Mouse (Mus musculus): Measurements from ENCODE around the gene B3gnt8.
A peak's percentile ranks its signal among the peaks of the same experiment; 100 is the strongest.

Gene B3gnt8

DNA sequence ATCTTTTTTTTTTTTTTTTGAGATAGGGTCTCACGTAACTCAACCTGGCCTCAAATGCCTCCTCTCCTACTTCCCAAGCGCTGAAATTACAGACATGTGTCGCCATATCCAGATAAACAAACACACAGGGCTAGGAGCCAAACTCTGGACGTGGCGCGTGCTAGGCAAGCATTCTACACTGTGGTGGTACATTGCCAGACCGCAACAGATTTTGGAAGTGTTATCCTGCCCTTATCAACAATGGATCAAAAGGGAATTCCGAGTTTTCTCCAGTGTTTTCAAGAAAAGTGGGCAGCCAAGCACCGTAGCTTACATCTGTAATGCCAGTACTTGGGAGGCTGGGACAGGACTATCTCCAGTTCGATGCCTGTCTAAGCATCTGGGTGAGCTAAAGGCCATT, 31.3 kb downstream of the B3gnt8 start:
- DNase-seq (ENCODE audit: low spot score): no peak

DNA sequence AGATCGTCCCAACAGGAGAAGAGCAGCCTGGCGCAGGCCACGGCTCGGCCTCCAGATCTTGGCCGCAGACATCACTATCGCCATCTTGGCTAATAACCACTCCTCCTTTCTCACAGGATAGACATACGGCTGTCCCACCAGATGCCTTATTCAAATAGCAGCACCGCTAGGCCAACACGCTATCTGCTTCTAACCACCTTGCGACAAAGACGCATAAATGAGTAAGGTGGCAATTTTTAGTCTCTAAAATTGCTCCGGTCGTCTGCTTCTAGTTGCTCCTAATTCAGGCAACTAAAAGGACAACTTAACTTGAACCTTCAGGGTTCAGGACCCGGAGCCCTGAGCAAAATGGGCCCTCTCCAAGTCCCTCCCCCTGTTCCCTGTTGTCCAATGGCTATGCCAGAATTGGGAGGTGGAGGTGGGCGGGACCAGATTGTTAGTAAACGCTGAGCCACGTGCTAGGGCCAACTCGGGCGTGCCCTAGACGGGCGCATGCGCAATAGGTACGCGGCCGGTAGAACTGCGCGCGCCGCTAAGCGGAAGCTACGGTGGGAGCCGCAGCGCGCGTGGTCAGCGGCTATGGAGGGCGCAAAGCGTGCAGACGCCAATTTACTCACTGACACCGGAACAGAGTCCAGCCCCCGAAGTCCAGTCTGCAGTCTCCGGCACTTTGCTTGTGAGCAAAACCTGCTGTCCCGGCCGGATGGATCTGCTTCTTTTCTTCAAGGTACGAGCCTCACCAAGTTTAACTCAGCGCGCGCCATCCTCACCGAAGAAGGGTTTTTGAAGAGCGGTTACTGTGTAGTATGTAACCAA, 32.4 kb downstream of the B3gnt8 start, which contains the start of the genes Bckdha and Exosc5:
Gene Bckdha, minus strand, starts transcription at position 325 of the 816 bp plus-strand sequence.
Gene Exosc5, plus strand, starts transcription at position 508 of the 816 bp plus-strand sequence.
- peak; percentile 97 for DNase-seq (ENCODE audit: low spot score)

DNA sequence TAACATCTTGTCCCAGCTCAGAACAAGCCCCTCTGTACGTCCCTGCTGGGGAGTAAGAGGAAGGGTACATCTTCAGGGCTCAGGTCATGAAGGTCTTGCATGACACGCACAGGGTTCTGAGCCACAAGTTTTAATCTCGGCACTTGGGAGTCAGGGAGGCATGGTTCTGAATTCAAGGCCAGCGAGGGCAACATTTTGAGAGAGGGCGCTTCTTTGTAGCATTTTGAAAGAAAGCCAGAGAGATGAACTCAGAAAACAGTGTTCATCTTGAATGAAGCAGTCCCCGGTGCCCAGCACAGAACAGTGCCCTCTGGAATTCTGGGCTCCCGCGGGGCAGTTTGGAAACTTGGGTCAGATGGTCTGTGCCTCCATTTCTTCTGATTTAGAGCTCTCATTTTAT, 39.9 kb downstream of the B3gnt8 start:
- DNase-seq (ENCODE audit: low spot score): no peak

DNA sequence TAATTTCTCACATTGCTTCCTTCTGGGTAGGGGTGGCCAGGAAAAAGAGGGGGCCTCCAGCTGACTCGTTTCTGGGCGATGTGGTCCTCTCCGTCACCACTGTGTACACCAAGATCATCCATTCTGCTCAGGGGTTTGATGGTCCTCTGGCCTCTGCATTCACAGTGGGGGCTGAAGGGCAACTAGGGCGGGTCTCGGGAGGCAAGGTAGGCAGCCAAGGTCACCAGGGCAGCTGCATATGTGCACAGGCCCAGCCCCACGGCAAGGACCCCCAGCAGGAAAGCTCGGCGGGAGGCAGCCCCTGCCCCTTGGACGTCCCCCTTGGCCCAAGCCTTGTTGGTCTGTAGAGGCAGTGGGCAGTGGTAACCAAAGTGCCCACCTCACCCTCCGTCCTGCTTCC, 42.7 kb downstream of the B3gnt8 start:
- DNase-seq (ENCODE audit: low spot score): no peak

DNA sequence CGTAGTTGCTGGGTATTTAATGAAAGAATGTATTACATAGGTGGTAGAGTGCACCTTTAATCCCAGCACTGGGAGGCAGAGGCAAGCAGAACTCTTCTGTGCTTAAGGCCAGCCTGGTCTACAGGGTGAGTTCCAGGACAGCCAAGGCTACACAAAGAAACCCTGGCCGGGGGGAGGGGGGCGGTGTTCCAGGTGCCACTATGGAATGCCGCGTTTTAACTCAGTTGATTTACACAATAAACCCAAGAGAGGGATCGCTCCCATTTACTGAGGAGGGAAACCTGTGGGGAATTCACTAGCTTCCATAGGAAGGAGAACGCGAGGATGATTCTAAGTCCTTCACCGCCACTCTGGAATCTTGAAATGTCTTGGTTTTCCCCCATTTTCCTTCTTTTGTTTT, 43.2 kb downstream of the B3gnt8 start:
- no peak for DNase-seq (ENCODE audit: low spot score)

DNA sequence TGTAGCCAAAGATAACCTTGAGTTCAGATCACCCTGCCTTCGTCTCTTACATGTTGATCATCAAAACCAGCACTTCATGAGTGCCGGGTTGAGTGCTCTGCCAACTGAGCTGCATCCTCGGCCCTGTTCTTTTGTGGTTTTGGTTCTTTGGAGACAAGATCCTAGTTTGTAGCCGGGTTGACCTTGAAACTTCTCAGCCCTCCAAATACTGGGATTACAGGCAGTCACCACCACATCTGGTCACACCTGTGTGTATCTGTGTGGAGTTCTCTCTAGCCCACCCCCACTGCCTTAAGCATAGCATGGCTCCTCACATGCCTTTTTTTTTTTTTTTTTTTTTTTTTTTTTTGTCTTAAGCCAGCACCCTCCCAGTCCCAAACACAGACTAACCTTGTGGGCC, 43.6 kb downstream of the B3gnt8 start:
- no peak for DNase-seq (ENCODE audit: low spot score)

DNA sequence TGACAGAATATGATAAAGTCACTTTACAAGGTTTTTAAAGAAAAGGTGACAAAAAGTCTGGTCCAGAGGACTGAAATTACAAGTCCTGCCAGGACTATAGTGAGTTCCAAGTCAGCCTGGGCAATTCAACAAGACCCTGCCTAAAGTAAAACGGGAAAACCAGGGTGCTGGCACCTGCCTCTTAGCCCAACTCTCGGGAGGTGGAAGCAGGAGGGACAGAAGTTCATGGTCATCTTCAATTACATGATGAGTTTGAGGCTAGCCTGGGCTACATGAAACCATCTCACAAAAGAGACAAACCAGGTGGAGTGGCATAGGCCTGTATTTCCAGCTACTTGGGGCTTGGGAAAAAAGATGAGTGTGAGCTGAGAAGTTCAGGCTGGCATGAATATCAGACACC, 45.2 kb downstream of the B3gnt8 start:
- no peak for DNase-seq (ENCODE audit: low spot score)

DNA sequence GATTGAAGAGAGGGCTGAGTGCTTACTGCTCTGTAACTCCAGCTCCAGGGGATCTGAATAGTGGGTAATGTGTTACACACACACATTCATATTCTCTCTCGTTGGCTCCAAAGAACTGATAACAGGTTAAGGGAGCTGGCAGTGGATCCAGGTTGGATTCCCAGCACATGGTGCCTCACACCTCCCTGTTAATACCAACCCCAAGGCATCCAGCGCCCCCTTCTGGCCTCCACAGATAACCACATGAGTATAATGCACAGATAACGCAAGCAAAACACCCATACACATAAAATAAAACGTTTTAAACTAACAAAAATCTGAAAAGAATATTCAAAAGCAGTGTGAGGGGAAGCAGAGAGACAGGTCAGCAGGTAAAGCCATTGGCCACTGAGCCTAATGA, 46.0 kb downstream of the B3gnt8 start:
- DNase-seq (ENCODE audit: low spot score): no peak

DNA sequence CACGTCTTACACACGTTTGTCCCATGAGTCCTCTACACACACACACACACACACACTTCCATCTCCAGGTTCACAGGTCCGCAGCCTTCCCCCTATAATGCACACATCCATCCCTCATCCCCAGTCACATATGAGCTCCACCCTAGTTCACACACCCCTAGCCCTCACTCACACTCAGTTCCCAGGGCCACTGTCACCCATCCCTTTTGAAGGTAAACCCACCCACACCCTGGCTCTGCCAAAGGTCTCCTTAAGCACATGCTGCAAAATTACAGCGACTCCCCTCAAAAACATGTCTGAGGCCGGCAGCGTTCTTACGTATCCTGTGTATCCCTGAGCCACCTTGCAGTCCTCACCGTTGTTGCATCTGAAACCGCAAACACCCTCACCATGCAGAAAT, 47.8 kb downstream of the B3gnt8 start:
- no peak for DNase-seq (ENCODE audit: low spot score)

DNA sequence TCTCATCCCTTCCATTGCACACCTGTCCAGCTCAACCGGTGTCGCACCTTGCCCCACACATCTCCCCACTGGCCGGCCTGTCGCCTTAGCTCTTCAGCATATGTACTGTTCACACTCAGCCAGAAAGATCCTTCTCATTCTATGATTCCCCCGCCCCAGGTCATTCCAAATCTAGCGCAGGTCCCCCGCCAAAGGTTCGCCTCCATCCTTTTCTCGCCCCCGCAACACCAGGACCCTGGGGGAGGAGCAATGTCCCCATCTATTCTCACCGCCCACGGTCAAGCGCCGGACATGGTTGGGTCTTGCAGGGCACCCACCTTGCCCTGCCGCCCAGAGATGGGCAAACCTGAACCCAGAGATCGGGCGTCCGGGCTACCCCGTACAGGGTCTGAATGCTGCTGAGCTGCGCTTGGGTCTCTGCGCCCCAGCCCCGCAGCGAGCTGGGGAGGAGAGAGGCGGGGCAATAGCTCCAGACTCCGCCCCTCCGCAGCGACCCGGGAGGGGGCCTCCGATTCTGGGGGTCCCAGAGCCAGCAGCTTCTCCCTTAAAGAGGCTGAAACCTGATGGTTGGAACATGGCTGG, 48.4 kb downstream of the B3gnt8 start, which contains the start of gene Tmem91:
Gene Tmem91, minus strand, starts transcription at position 448 of the 582 bp plus-strand sequence.
- no peak for DNase-seq (ENCODE audit: low spot score)

DNA sequence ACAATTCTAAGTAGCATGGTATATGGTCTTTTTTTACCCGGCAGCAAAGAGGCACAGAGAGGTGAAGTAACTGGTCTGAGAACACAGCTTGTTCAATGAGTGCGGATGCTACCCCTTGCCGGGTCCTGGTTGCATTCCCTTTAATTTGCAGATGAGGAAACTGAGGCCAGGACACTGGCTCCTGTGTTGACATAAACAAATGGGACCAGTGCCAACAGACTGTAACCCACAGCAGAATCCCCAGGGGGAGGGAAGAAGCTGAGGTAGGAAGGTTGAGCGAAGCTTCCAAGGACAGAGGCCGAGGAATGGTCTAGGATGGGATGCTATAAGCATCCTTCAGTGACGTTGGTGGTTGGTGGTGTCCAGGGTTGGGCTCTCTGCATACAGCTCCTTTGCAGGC, 49.0 kb downstream of the B3gnt8 start:
- DNase-seq (ENCODE audit: low spot score): no peak

DNA sequence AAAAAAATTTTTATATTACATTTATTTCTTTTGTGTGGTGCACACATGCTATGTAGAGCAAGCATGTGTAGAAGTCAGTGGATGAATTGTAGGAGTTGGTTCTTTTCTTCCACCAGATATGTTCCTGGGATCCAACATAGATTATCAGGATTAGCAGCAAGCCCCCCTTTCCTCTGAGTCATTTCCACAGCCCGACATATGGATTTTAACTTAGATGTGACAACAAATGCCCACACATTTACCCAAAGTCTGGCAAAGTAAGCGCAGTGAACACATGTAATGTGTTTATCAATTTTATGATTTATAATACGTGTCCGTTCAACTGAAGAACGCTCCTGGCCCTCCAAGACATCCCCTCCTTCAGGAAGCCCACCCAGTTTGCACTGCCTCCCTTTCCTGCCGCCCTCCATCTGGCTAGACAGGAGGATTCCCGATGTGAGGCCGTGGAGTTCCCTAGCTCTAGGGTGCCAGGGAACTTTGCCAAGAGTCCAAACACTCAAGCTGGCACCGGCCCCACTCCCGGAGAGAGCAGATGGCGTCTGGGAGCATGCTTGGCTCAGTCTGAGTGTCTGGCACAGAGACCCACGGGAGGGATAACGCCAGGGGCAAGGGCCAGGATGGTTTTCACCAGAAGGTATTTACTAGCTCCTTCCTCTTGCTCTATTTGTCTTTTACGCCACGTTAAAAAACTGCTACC, 49.8 kb downstream of the B3gnt8 start:
- DNase-seq (ENCODE audit: low spot score): no peak

DNA sequence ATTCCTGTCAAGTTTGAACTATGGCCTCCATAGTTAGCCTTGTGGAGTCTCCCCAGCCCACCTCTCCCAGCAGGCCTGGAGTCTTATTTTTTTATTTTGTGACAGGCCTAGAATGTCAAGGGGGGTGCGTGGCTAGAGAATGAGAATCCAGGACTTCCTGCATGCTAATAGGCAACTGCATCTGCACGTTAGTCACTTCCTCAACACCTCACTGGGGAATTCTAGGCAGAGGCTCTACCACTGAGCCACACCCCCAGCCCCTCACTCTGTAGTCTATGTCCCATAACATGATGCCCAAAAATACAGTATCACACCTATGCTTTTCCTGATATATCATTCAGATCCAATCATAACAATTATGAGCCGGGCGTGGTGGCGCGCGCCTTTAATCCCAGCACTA, 50.6 kb downstream of the B3gnt8 start:
- DNase-seq (ENCODE audit: low spot score): no peak

DNA sequence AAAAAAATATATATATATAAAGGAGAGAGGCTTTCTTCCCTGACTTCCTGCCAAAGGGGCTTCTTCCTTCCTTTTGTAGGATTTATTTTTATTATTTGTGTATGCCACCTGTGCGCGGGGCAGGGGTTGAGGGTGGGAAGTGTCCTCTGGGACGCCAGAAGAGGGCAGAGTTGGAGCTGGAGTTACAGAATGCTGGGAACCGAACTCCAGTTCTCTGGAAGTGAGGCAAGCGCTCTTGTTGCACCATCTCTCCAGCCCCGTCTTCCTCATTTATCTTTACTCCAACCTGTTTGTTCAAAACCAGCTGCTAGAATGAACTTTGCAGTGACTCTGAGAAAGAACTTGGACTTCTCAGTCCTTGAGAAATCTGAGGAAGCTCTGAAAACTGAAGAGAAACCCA, 53.5 kb downstream of the B3gnt8 start:
- no peak for DNase-seq (ENCODE audit: low spot score)

DNA sequence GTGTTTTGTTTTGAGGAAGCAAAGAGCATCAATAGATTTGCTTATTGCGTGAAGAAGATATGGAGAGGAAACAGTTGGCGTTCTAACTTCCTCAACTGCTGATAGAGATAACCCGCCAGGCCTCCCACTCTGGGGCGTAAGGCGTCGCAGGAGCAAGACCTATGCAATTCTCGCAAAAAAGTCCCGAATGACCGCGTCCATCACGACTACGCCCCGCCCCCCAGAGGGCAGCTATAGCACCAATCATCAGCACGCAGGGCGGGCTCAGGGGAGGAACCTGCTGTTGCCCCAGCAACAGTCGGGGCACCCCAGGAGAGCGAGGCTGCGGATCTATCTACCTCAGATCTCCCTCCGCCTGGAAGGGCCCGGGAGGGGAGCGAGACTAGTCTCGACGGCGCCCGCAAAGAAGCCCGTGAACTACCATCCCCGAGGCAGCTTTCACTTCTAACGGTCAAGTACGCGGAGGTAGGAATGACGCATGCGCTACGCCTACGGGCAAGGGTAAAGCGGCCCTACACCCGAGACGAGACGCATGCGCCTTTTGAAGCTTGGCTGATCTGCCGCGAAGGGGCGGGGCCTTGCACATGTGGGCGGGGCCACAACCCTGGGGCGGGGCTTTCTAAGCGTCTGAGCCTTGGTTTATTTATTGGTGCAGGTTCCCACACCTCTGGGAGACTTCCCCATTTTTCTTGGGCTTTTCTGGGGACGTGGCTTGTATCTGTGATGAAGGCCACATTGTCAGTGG, 54.2 kb downstream of the B3gnt8 start, which contains the start of gene B9d2:
Gene B9d2, plus strand, starts transcription at position 267 of the 745 bp plus-strand sequence.
- DNase-seq (ENCODE audit: low spot score): peak; percentile 97

DNA sequence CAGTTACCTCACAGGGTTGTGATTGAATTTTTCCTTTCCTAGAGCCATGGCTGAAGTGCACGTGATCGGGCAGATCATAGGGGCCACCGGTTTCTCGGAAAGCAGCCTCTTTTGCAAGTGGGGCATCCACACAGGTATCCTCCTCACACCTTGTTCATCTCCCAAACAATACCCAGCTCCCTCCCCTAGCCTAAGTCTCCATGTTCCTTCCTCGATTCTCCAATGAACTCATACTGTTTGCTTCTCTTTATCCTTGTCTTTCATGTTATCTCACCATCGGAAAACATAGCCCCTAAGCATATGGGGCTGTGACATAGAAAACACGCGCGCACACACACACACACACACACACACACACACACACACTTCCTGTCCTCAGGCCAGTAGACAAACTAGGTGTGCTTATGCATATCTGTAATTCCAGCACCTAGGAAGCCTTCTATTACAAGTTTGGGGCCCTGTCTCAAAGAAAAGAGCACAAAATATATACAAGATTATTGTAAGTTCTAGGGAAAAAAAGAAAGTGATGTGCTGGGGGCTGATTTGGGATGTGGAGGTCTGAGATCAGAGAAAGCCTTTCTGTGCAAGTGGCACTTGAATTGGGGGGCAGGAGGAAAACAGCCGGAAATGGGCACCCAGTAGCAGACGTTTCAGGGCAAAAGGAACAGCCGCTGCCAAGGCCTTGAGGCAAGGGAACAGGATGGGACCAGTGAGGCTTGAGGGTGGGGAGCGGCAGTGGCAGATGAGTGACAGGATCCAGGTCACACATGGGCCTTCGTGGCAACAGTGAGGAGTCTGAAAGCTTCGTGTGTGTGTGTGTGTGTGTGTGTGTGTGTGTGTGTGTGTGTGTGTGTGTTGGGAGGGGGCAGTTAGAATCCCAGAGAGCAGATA, 55.1 kb downstream of the B3gnt8 start:
- DNase-seq (ENCODE audit: low spot score): no peak

DNA sequence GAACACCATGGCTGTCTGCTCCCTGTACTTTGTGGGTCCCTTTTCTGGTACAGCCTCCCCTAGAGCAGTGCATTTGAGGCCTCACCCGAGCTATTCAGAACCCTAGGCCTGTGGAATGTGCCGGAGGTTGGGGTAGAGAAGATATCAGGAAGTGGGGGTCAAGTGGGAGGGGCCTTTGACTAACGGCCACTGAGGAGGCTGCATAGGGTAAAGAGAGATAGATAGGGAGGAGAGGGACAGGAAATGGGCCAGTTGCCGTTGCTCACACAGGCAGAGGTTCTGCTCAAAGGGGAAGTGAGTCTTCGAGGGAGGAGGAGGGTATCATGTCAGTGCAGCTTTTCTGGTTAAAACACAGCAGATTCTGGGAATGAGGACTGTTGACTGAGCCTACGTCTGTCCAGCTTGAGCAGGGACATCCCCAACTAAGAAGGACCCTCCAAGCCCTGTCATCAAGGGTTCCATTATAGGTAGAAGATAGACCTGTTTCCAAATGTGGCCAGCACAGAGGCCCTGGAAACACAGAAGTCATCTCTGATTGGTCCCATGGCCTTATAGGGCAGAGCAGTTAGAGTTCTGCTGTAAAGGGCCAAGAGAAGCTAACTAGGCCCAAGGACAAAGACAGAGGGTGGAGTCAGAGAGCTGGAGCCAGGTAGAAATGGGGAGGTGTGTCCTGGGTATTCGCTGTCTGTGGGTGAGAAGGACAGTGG, 57.2 kb downstream of the B3gnt8 start:
- DNase-seq (ENCODE audit: low spot score): peak; percentile 53

DNA sequence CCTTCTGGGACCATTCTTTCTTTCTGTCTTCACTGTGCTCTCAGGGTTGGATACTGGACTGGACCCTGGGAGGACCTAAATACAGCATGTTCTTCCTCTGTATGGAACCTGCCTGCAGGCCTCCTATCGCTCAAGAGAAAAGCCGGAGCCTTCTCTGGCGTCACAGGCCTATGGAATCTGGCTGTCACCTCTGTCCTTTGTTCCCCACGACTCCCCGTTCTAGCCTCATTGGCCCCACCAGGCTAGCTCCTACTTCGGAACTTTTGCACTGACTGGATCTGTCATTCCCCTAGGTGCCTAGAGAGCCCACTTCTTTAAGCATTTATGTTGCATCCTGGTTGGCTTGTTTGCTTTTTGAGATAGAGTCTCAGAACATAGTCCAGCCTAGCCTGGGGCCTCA, 58.2 kb downstream of the B3gnt8 start:
- no peak for DNase-seq (ENCODE audit: low spot score)

All from spleen, adult 12 weeks (tissue).